12 mouse cellular contexts compared by ENCODE assay signal in the genomic region with DNA sequence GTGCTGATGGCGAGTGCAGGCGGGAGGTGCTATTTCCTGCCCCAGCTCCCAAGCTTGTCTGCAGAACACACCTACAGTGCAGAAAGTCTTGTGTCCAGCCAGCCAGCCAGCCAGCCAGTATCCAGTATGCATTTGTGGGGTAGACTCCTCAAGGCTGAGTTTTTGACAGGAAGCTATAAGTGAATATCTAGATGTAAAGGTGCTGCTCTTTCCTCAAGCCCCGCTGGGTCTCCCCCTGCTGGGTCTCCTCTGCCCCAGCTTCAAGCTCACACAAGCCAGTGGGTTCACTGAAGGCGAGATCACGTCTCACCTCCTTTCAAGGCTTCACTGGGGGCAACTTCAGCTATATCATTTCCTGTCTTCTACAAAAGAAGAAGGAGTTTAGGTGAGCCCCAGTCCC. TPM values are rescaled to one million over a fixed set of nuclear protein-coding genes. Genes with fewer than 3 reads are reported as not detected.
A peak's percentile ranks its signal among the peaks of the same experiment; 100 is the strongest.
DNase-seq lines count a peak whose midpoint lies in the region; ATAC-seq lines count a peak whose summit lies in the region.
"Had no signal": no experiment of that assay in that cellular context is flagged by ENCODE, and none has a peak within 500 bp of the region (broad histone marks: within the 10 kb centered on the region; RNA-seq: fewer than 3 reads in every experiment).

No protein-coding gene starts in this region.

- no peak for DNase-seq in heart, postnatal 36 days
- peak; percentile 68 for DNase-seq in induced T-regulatory cell, adult 2 months (ENCODE audit: low read depth)
- DNase-seq in layer of hippocampus, adult 9-11 months = no peak
- DNase-seq in cerebellum, postnatal 4 days (ENCODE audit: low spot score in 2 of 2) = no peak
- DNase-seq in urinary bladder, postnatal 10 days (ENCODE audit: low spot score) = no peak
- DNase-seq: lung, adult 2 months had no signal

- peaks cover 42% of the 10 kb centered on the region for H3K4me1 ChIP-seq in heart, embryonic 13.5 days
- H3K4me1 ChIP-seq in midbrain, embryonic 16.5 days (ENCODE audit: control insufficient read depth, insufficient read depth, low read length) = peaks cover 5% of the 10 kb centered on the region

- H3K27me3 ChIP-seq in heart, embryonic 13.5 days (replicated peaks) = no peaks in the 10 kb centered on the region; the same call in 1 of the 2 replicates
- H3K27me3 ChIP-seq in midbrain, embryonic 16.5 days (ENCODE audit: control insufficient read depth, insufficient read depth, low read depth, low read length) = no peaks in the 10 kb centered on the region
- H3K27me3 ChIP-seq: CH12.LX; stomach, embryonic 15.5 days had no signal

- H3K4me2 ChIP-seq in heart, embryonic 13.5 days = peak overlapping the region; percentile 58
- H3K4me2 ChIP-seq in midbrain, embryonic 16.5 days (ENCODE audit: low read length) = peak overlapping the region; percentile 31
- H3K4me2 ChIP-seq: stomach, embryonic 15.5 days had no signal

- WGBS in heart, embryonic 13.5 days = 40% methylated on average over 5 of the region's 5 CpGs
- 45% methylated on average over 5 of the region's 5 CpGs for WGBS in midbrain, embryonic 16.5 days

- intact Hi-C loops in heart, postnatal 36 days (cut with DNase I) = loop anchor here (10.0 kb wide), 2 partner anchors 310 to 470 kb away; partner anchors contain the start of gene Mrps23

- peak overlapping the region; percentile 71 for H3K9ac ChIP-seq in heart, embryonic 13.5 days
- H3K9ac ChIP-seq in midbrain, embryonic 16.5 days (ENCODE audit: low read depth, low read length) = peak overlapping the region; percentile 27; the same call in 1 of the 2 replicates
- H3K9ac ChIP-seq: stomach, embryonic 15.5 days had no signal

- peak overlapping the region; percentile 20 for H3K4me3 ChIP-seq in heart, embryonic 13.5 days
- no peak overlapping the region for H3K4me3 ChIP-seq in midbrain, embryonic 16.5 days (ENCODE audit: low read depth, low read length)
- H3K4me3 ChIP-seq: stomach, embryonic 15.5 days had no signal

- no peak overlapping the region for H3K27ac ChIP-seq in heart, embryonic 13.5 days (replicated peaks)
- H3K27ac ChIP-seq in midbrain, embryonic 16.5 days (ENCODE audit: low read length) = no peak overlapping the region
- H3K27ac ChIP-seq: stomach, embryonic 15.5 days had no signal

- H3K9me3 ChIP-seq in heart, embryonic 13.5 days = no peaks in the 10 kb centered on the region
- H3K9me3 ChIP-seq in midbrain, embryonic 16.5 days (replicated peaks; ENCODE audit: control insufficient read depth, low read length, poor library complexity, severe bottlenecking) = no peaks in the 10 kb centered on the region
- H3K9me3 ChIP-seq: stomach, embryonic 15.5 days had no signal

- ATAC-seq in heart, embryonic 13.5 days (ENCODE audit: extremely low read depth, insufficient number of reproducible peaks, low FRiP score, low TSS enrichment) = no peak
- peak; percentile 8 for ATAC-seq in activated CD4-positive, CD25-positive, alpha-beta regulatory T cell, adult 4 months
- no peak for ATAC-seq in midbrain, embryonic 16.5 days

- H3K36me3 ChIP-seq in heart, embryonic 13.5 days = peaks cover 5% of the 10 kb centered on the region; the same call in 1 of the 2 replicates
- no peaks in the 10 kb centered on the region for H3K36me3 ChIP-seq in midbrain, embryonic 16.5 days (ENCODE audit: control insufficient read depth, insufficient read depth, low read length)
- H3K36me3 ChIP-seq: stomach, embryonic 15.5 days had no signal

RNA-seq across cellular contexts. Expression of gene Supt4a, which starts 3.0 kb away (rescaled TPM):
- 104 and 115 TPM in 2 replicates for polyA plus RNA-seq in heart, embryonic 13.5 days (2015; fragmentation: Nextera tagmentation; extraction: Ambion mirVana)
- total RNA-seq in heart, postnatal 36 days (2021) = 10 to 100 TPM; 46.5 to 55.3 TPM
- polyA plus RNA-seq in activated CD4-positive, CD25-positive, alpha-beta regulatory T cell, adult 4 months (2017; shearing (Covaris generic)) = 100 to 1,000 TPM; 373 to 410 TPM
- polyA plus RNA-seq in midbrain, embryonic 16.5 days (2015; fragmentation: Nextera tagmentation; extraction: Ambion mirVana) = 127 TPM in 2 replicates

RNA-seq across cellular contexts. Expression of gene Tspoap1, which starts 26.0 kb away (rescaled TPM):
- polyA plus RNA-seq in heart, embryonic 13.5 days (2015; fragmentation: Nextera tagmentation; extraction: Ambion mirVana) = 0.47 and 0.51 TPM in 2 replicates
- total RNA-seq in heart, postnatal 36 days (2021) = under 1 TPM in 1 of 2 experiments, not detected in 1; 0.08 TPM
- 1 to 10 TPM; 1.6 to 2.4 TPM for polyA plus RNA-seq in activated CD4-positive, CD25-positive, alpha-beta regulatory T cell, adult 4 months (2017; shearing (Covaris generic))
- polyA plus RNA-seq in midbrain, embryonic 16.5 days (2015; fragmentation: Nextera tagmentation; extraction: Ambion mirVana) = 62.6 and 68.5 TPM in 2 replicates
- total RNA-seq: gastrocnemius, adult 18-20 months had no signal

RNA-seq across cellular contexts. Expression of gene Mpo, which starts 59.0 kb away (rescaled TPM):
- 2.1 and 8.2 TPM in 2 replicates for polyA plus RNA-seq in heart, embryonic 13.5 days (2015; fragmentation: Nextera tagmentation; extraction: Ambion mirVana)
- total RNA-seq in heart, postnatal 36 days (2021) = not detected
- not detected for polyA plus RNA-seq in activated CD4-positive, CD25-positive, alpha-beta regulatory T cell, adult 4 months (2017; shearing (Covaris generic))
- 0.08 and 0.22 TPM in 2 replicates for polyA plus RNA-seq in midbrain, embryonic 16.5 days (2015; fragmentation: Nextera tagmentation; extraction: Ambion mirVana)
- total RNA-seq: CH12.LX; gastrocnemius, adult 18-20 months had no signal

Comparison
In these comparisons a context has a peak if more than half of its experiments do, and no peak if none do; other contexts are left out.
1. RNA of gene Tspoap1, which starts 26.0 kb away (polyA plus RNA-seq): 62.6 to 68.5 TPM in midbrain, embryonic 16.5 days; 1.6 to 2.4 TPM in activated CD4-positive, CD25-positive, alpha-beta regulatory T cell, adult 4 months and 0.47 to 0.51 TPM in heart, embryonic 13.5 days; every median in the first group is over 10 times any median in the second.